Mouse (Mus musculus) MEL (cell line): ENCODE measurements around the gene Col23a1. TPM values are rescaled to one million over a fixed set of nuclear protein-coding genes. Genes with fewer than 3 reads are reported as not detected.

Source experiments
- DNase-seq: peaks from one replicate; pipeline ENCODE4 v3.0.0; 2011; ENCODE audit warnings: low read depth, low spot score
- H3K27ac ChIP-seq: 2 replicates; pipeline ENCODE4 v1.5.1; 2012; ENCODE audit warnings: low read depth, mild to moderate bottlenecking, control low read depth, low read length, moderate library complexity; ENCODE audit not compliant: control insufficient read depth
- H3K27me3 ChIP-seq, 2 experiments: fragments of 150-350 bp in 1 of 2; sonication (generic) in 1 of 2; 2 replicates each; pipeline ENCODE4 v1.6.1; 2012; ENCODE audit warnings: low read length in 2 of 2, mild to moderate bottlenecking in 2 of 2, improper control_type of control experiment in 1 of 2, moderate library complexity in 1 of 2; ENCODE audit not compliant: insufficient read depth in 2 of 2, control insufficient read depth in 1 of 2
- H3K36me3 ChIP-seq, 2 experiments: 2 replicates each; pipeline ENCODE4 v1.6.1; 2012 to 2014; ENCODE audit warnings: low read length in 2 of 2, improper control_type of control experiment in 1 of 2, inconsistent platforms in 1 of 2, mild to moderate bottlenecking in 1 of 2; ENCODE audit not compliant: insufficient read depth in 2 of 2, control insufficient read depth in 1 of 2
- H3K4me1 ChIP-seq, 2 experiments: fragments of 150-350 bp in 1 of 2; sonication (generic) in 1 of 2; 2 replicates each; pipeline ENCODE4 v1.6.1; 2012; ENCODE audit warnings: low read length in 2 of 2, improper control_type of control experiment in 1 of 2, mild to moderate bottlenecking in 1 of 2; ENCODE audit not compliant: insufficient read depth in 2 of 2, control insufficient read depth in 1 of 2
- H3K4me3 ChIP-seq, 2 experiments: fragments of 150-350 bp in 1 of 2; sonication (generic) in 1 of 2; 2 replicates each; pipeline ENCODE4 v1.5.1; 2012; ENCODE audit warnings: low read depth in 2 of 2, low read length in 2 of 2, mild to moderate bottlenecking in 2 of 2, moderate library complexity in 2 of 2, control low read depth in 1 of 2, improper control_type of control experiment in 1 of 2; ENCODE audit not compliant: control insufficient read depth in 1 of 2, insufficient read depth in 1 of 2
- H3K79me2 ChIP-seq: 2 replicates; pipeline ENCODE4 v1.6.1; 2012; ENCODE audit warnings: mild to moderate bottlenecking, low read length, moderate library complexity; ENCODE audit not compliant: control insufficient read depth, poor library complexity, insufficient read depth
- H3K9ac ChIP-seq: 2 replicates; pipeline ENCODE4 v1.6.1; 2012; ENCODE audit warnings: low read depth, mild to moderate bottlenecking, control low read depth, low read length, moderate library complexity; ENCODE audit not compliant: control insufficient read depth, poor library complexity, severe bottlenecking
- H3K9me3 ChIP-seq: fragments of 150-350 bp; sonication (generic); replicated peaks from 2 replicates; pipeline ENCODE4 v1.6.1; 2012; ENCODE audit warnings: mild to moderate bottlenecking, low read length, improper control_type of control experiment, moderate library complexity; ENCODE audit not compliant: insufficient read depth
- BHLHE40 ChIP-seq: IDR thresholded peaks from 2 replicates; pipeline ENCODE4 v1.6.1; 2012; ENCODE audit warnings: low read depth, mild to moderate bottlenecking, inconsistent platforms, low read length, improper control_type of control experiment, borderline replicate concordance
- CHD1 ChIP-seq: IDR thresholded peaks from 2 replicates; pipeline ENCODE4 v1.6.1; 2012; ENCODE audit warnings: low read depth, mild to moderate bottlenecking, inconsistent platforms, low read length, improper control_type of control experiment
- CHD2 ChIP-seq: IDR thresholded peaks from 2 replicates; pipeline ENCODE4 v1.6.1; 2011; ENCODE audit warnings: low read length, improper control_type of control experiment
- CTCF ChIP-seq, 3 experiments: IDR thresholded peaks in 2 of 3; conservative IDR thresholded peaks in 1 of 3; 2 replicates each; pipeline ENCODE4 v1.5.1; 2011 to 2012; ENCODE audit warnings: low read length in 3 of 3, low read depth in 2 of 3, mild to moderate bottlenecking in 2 of 3, improper control_type of control experiment in 1 of 3, inconsistent platforms in 1 of 3, mixed read lengths in 1 of 3, moderate library complexity in 1 of 3; ENCODE audit not compliant: control insufficient read depth in 1 of 3, insufficient read depth in 1 of 3, poor library complexity in 1 of 3, severe bottlenecking in 1 of 3
- E2F4 ChIP-seq: IDR thresholded peaks from 2 replicates; pipeline ENCODE4 v1.6.1; 2011; ENCODE audit warnings: low read depth, low read length, improper control_type of control experiment, borderline replicate concordance
- ELF1 ChIP-seq: IDR thresholded peaks from 2 replicates; pipeline ENCODE4 v1.6.1; 2014; ENCODE audit warnings: low read depth, mild to moderate bottlenecking, inconsistent platforms, low read length, improper control_type of control experiment, moderate library complexity
- EP300 ChIP-seq, 2 experiments: IDR thresholded peaks; 2 replicates each; pipeline ENCODE4 v1.6.1; 2011; ENCODE audit warnings: improper control_type of control experiment in 2 of 2, low read length in 2 of 2, low read depth in 1 of 2, mild to moderate bottlenecking in 1 of 2
- GABPA ChIP-seq: IDR thresholded peaks from 2 replicates; pipeline ENCODE4 v1.6.1; 2012; ENCODE audit warnings: low read depth, mild to moderate bottlenecking, inconsistent platforms, low read length, improper control_type of control experiment, moderate library complexity
- GATA1 ChIP-seq: IDR thresholded peaks from 2 replicates; pipeline ENCODE4 v1.6.1; 2011; ENCODE audit warnings: low read depth, low read length, improper control_type of control experiment
- JUND ChIP-seq: IDR thresholded peaks from 2 replicates; pipeline ENCODE4 v1.6.1; 2011; ENCODE audit warnings: low read depth, mild to moderate bottlenecking, improper control_type of control experiment, low read length
- KAT2A ChIP-seq: conservative IDR thresholded peaks from 2 replicates; pipeline ENCODE4 v1.6.1; 2012; ENCODE audit warnings: low read depth, low read length, improper control_type of control experiment, inconsistent platforms
- MAFK ChIP-seq: IDR thresholded peaks from 2 replicates; pipeline ENCODE4 v1.6.1; 2011; ENCODE audit warnings: low read depth, mild to moderate bottlenecking, low read length, improper control_type of control experiment, borderline replicate concordance
- MAX ChIP-seq: IDR thresholded peaks from 2 replicates; pipeline ENCODE4 v1.6.1; 2011; ENCODE audit warnings: low read length, improper control_type of control experiment
- MAZ ChIP-seq: IDR thresholded peaks from 2 replicates; pipeline ENCODE4 v1.6.1; 2012; ENCODE audit warnings: low read depth, mild to moderate bottlenecking, inconsistent platforms, low read length, improper control_type of control experiment
- MXI1 ChIP-seq: IDR thresholded peaks from 2 replicates; pipeline ENCODE4 v1.6.1; 2011; ENCODE audit warnings: mild to moderate bottlenecking, low read depth, low read length, improper control_type of control experiment
- NELFE ChIP-seq: IDR thresholded peaks from 2 replicates; pipeline ENCODE4 v1.6.1; 2011; ENCODE audit warnings: low read depth, low read length, improper control_type of control experiment
- NRF1 ChIP-seq: IDR thresholded peaks from 2 replicates; pipeline ENCODE4 v1.6.1; 2014; ENCODE audit warnings: low read depth, mild to moderate bottlenecking, inconsistent platforms, low read length, improper control_type of control experiment, moderate library complexity; ENCODE audit not compliant: poor library complexity, insufficient read depth, severe bottlenecking
- POLR2A ChIP-seq, 2 experiments: IDR thresholded peaks; 2 replicates each; pipeline ENCODE4 v1.6.1; 2011 to 2012; ENCODE audit warnings: low read length in 2 of 2, mild to moderate bottlenecking in 2 of 2, control low read depth in 1 of 2, improper control_type of control experiment in 1 of 2, low read depth in 1 of 2, moderate library complexity in 1 of 2; ENCODE audit not compliant: control insufficient read depth in 1 of 2, insufficient read depth in 1 of 2, poor library complexity in 1 of 2
- POLR2AphosphoS2 ChIP-seq: IDR thresholded peaks from 2 replicates; pipeline ENCODE4 v1.6.1; 2011; ENCODE audit warnings: low read length, improper control_type of control experiment
- RAD21 ChIP-seq: IDR thresholded peaks from 2 replicates; pipeline ENCODE4 v1.6.1; 2011; ENCODE audit warnings: mild to moderate bottlenecking, low read depth, low read length, improper control_type of control experiment
- RCOR1 ChIP-seq: IDR thresholded peaks from 2 replicates; pipeline ENCODE4 v1.6.1; 2012; ENCODE audit warnings: low read depth, mild to moderate bottlenecking, inconsistent platforms, low read length, improper control_type of control experiment
- SIN3A ChIP-seq: IDR thresholded peaks from 2 replicates; pipeline ENCODE4 v1.6.1; 2012; ENCODE audit warnings: low read length, improper control_type of control experiment, inconsistent platforms
- SMC3 ChIP-seq: IDR thresholded peaks from 2 replicates; pipeline ENCODE4 v1.6.1; 2011; ENCODE audit warnings: low read depth, low read length, improper control_type of control experiment
- TBP ChIP-seq: IDR thresholded peaks from 2 replicates; pipeline ENCODE4 v1.8.0; 2011; ENCODE audit warnings: low read depth, low read length, improper control_type of control experiment
- TCF12 ChIP-seq: IDR thresholded peaks from 2 replicates; pipeline ENCODE4 v1.6.1; 2014; ENCODE audit warnings: low read depth, mild to moderate bottlenecking, inconsistent platforms, low read length, improper control_type of control experiment, moderate library complexity
- UBTF ChIP-seq: IDR thresholded peaks from 2 replicates; pipeline ENCODE4 v1.6.1; 2012; ENCODE audit warnings: low read depth, mild to moderate bottlenecking, inconsistent platforms, low read length, improper control_type of control experiment, moderate library complexity, borderline replicate concordance; ENCODE audit not compliant: insufficient read depth
- USF1 ChIP-seq: IDR thresholded peaks from 2 replicates; pipeline ENCODE4 v1.6.1; 2014; ENCODE audit warnings: low read depth, mild to moderate bottlenecking, inconsistent platforms, low read length, improper control_type of control experiment, moderate library complexity
- ZC3H11A ChIP-seq: IDR thresholded peaks from 2 replicates; pipeline ENCODE4 v1.6.1; 2012; ENCODE audit warnings: low read depth, mild to moderate bottlenecking, inconsistent platforms, low read length, improper control_type of control experiment
- ZMIZ1 ChIP-seq: IDR thresholded peaks from 2 replicates; pipeline ENCODE4 v1.6.1; 2012; ENCODE audit warnings: low read depth, mild to moderate bottlenecking, inconsistent platforms, low read length, improper control_type of control experiment, moderate library complexity
- polyA plus RNA-seq, 2 experiments: library from polyadenylated mRNA; stranded (reverse) in 1 of 2; unstranded in 1 of 2; fragments of >175 nt in 1 of 2; fragments of >200 nt in 1 of 2; gene quantifications; 2 replicates each; pipeline versions ENCODE4 v1.2.1 to v1.2.4; 2012; ENCODE audit warnings: low replicate concordance in 2 of 2, low read depth in 1 of 2; ENCODE audit not compliant: insufficient read length in 2 of 2, insufficient read depth in 1 of 2, missing spikeins in 1 of 2
- total RNA-seq: library from RNA; depleted of rRNA; stranded (reverse); fragments of 300-350 nt; gene quantifications from 2 replicates; pipeline ENCODE4 v1.2.3, GENCODE M21; 2012

Gene Col23a1
- total and polyA plus RNA-seq, 3 experiments, result under 0.01 to 0.03 TPM; not detected in 1

DNA sequence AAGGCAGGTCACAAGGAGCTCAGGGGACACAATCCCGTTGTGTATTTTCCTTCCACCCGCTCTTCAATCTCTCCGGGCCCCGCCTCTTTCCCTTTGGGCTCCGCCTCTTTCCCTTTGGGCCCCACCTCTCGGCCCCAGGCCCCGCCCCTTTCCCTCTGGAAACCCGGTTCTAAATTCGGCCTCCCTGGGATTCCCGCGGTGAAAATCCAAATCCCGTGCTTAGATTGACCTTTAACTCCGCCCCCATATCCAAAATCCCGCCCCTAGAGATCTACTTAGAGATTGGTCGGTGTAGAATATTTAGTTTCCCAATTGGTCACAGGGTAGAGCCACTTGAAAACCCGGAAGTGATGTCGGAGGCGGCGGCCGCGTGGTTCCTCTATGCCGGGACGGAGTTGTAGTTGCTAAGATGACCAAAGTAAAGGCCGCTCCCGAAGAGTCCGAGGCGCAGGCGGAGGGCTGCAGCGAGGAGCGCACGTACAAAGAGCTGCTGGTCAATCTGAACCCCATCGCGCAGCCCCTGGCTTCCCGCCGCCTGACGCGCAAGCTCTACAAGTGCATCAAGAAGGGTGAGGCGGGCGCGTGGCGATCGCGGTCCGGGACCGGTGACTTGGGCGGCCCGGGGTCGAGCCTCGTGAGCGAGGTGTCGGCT lies 329.8 kb downstream of the Col23a1 start, which contains the start of gene Nhp2 (continued):
- TF ChIP-seq UBTF, result peak; percentile 69; the same call in 1 of the 2 replicates
- TF ChIP-seq CHD2, result peak; percentile 84
- TF ChIP-seq CTCF (IDR thresholded peaks at IDR 0.05 in 2 of 3, conservative IDR thresholded peaks at IDR 0.05 in 1 of 3; ENCODE audit: control insufficient read depth in 1 of 3, insufficient read depth in 1 of 3, low read depth in 2 of 3, low read length in 3 of 3, poor library complexity in 1 of 3, severe bottlenecking in 1 of 3), result no peak

DNA sequence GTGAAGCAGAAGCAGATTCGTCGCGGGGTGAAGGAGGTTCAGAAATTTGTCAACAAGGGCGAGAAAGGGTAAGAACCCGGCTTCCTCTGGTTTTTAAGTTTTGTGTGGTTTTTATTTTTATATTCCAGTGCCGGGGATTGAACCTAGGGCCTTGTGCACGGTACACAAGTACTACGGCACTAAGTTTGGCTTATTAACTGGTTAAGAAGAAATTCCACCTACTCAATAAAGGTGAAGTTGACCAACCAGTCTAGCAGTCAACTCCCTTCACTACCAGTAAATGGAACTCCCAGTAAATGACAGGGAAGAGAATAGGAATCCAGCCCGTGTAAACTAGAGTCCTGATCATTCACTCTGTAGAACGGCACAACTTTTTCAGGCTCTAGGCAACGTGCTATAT lies 330.4 kb downstream of the Col23a1 start:
- H3K4me3 ChIP-seq, result peak overlapping the region; percentile 78 to 89
- peaks cover 33% of the 10 kb centered on the region for H3K79me2 ChIP-seq
- H3K4me1 ChIP-seq, result peaks cover 8 to 34% of the 10 kb centered on the region in 2 experiments
- peak overlapping the region; percentile 57 for H3K27ac ChIP-seq
- DNase-seq, result no peak
- H3K36me3 ChIP-seq, result peaks cover 11 to 39% of the 10 kb centered on the region in 2 experiments
- TF ChIP-seq MAX (no peak), SMC3 (no peak), MXI1 (no peak), MAZ (no peak), NELFE (no peak), ELF1 (no peak), TBP (no peak), NRF1 (0 out of 2 replicates have a peak, but pooled peaks have one; percentile 3), RCOR1 (no peak), ZC3H11A (no peak), MAFK (no peak), CHD1 (peak; percentile 95; the same call in 1 of the 2 replicates), JUND (no peak), KAT2A (0 out of 2 replicates have a peak, but pooled peaks have one; percentile 1), GABPA (no peak)
- no peaks in the 10 kb centered on the region for H3K9me3 ChIP-seq
- peak overlapping the region; percentile 89 for H3K9ac ChIP-seq
- H3K27me3 ChIP-seq, result no peaks in the 10 kb centered on the region

DNA sequence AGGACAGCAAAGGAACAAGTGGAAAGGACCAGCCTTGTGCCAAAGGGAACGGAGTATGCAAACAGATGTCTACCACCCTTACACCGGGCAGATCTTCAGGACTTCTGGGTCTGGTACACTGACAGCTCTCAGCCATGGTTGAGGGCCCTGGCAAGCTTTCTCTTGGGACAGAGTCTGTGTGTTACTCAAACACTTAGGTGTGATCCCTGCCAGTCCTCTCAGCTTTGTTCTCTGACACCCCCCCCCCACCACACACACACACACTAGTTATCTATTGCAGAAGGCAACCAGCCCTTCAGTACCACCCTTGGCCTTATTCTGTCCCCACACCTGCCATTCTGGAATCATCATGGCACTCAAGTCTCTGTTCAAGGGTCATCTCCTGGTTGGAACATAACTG lies 332.1 kb downstream of the Col23a1 start:
- Histone ChIP-seq H3K27me3 (no peaks in the 10 kb centered on the region), H3K9ac (peak overlapping the region; percentile 89), H3K4me3 (peak overlapping the region in 1 of 2 experiments; percentile 1; a peak in 1 of 4 replicates), H3K9me3 (no peaks in the 10 kb centered on the region), H3K27ac (no peak overlapping the region), H3K4me1 (peaks cover 6 to 38% of the 10 kb centered on the region in 2 experiments; a peak in 3 of 4 replicates), H3K36me3 (peaks cover 11 to 43% of the 10 kb centered on the region in 2 experiments), H3K79me2 (peaks cover 33% of the 10 kb centered on the region)
- no peak for DNase-seq
- TF ChIP-seq MAX (no peak), E2F4 (no peak), MAFK (no peak), RAD21 (no peak), UBTF (no peak), ZMIZ1 (no peak), TCF12 (no peak), POLR2A (IDR thresholded peaks at IDR 0.05; ENCODE audit: control insufficient read depth in 1 of 2, insufficient read depth in 1 of 2, low read depth in 1 of 2, low read length in 2 of 2, poor library complexity in 1 of 2) (no peak; a peak in 1 of 4 replicates), NRF1 (no peak), SIN3A (no peak), MXI1 (no peak; the same call in 1 of the 2 replicates), BHLHE40 (no peak), USF1 (no peak), SMC3 (no peak), GATA1 (no peak), JUND (no peak), POLR2AphosphoS2 (no peak), EP300 (IDR thresholded peaks at IDR 0.05; ENCODE audit: low read depth in 1 of 2, low read length in 2 of 2) (no peak)
